Mouse (Mus musculus): ENCODE results near the gene Stx1b. TPM values are rescaled to one million over a fixed set of nuclear protein-coding genes. Genes with fewer than 3 reads are reported as not detected.

The Stx1b gene
- polyA plus RNA-seq, 1 experiment from 2014 or later, result 6.7 TPM

- ATAC-seq (ENCODE audit: insufficient number of reproducible peaks, low FRiP score, low TSS enrichment, low read depth) (peak; percentile 88), DNase-seq (ENCODE audit: low spot score) (peak; percentile 91)
- Histone ChIP-seq H3K4me1 (ENCODE audit: control insufficient read depth, insufficient read depth, low read length) (peaks cover 12% of the 10 kb centered on the region), H3K4me2 (ENCODE audit: low read depth, severe bottlenecking) (peak overlapping the region; percentile 97), H3K36me3 (ENCODE audit: control insufficient read depth, insufficient read depth, low read length) (peaks cover 11% of the 10 kb centered on the region), H3K27me3 (ENCODE audit: control insufficient read depth, insufficient read depth, low read length) (no peaks in the 10 kb centered on the region), H3K4me3 (ENCODE audit: low read depth, low read length) (peak overlapping the region; percentile 71), H3K9ac (ENCODE audit: low read length) (peak overlapping the region; percentile 55), H3K9me3 (ENCODE audit: control insufficient read depth, low read length) (no peaks in the 10 kb centered on the region), H3K27ac (replicated peaks; ENCODE audit: low read depth, low read length) (peak overlapping the region; percentile 89)
- WGBS, result under 1% methylated on average over 16 of the region's 16 CpGs
Measured at GRCm38 (mm10) chr7:127768997-127769593, 55.3 kb downstream of the Stx1b start.

GRCm38 (mm10) chr7:127768346-127768996 is 55.9 kb downstream of the Stx1b start:
- H3K27ac ChIP-seq (replicated peaks; ENCODE audit: low read depth, low read length), result peak overlapping the region; percentile 56
- H3K27me3 ChIP-seq (ENCODE audit: control insufficient read depth, insufficient read depth, low read length), result no peaks in the 10 kb centered on the region
- peaks cover 12% of the 10 kb centered on the region for H3K4me1 ChIP-seq (ENCODE audit: control insufficient read depth, insufficient read depth, low read length)
- no peak overlapping the region for H3K9ac ChIP-seq (ENCODE audit: low read length)
- ATAC-seq (ENCODE audit: insufficient number of reproducible peaks, low FRiP score, low TSS enrichment, low read depth) (peak; percentile 52; the same call in 1 of the 2 replicates), DNase-seq (ENCODE audit: low spot score) (no peak)
- no peak overlapping the region; the same call in 1 of the 2 replicates for H3K4me3 ChIP-seq (ENCODE audit: low read depth, low read length)
- H3K4me2 ChIP-seq (ENCODE audit: low read depth, severe bottlenecking), result 0 out of 2 replicates have a peak overlapping the region, but pooled peaks have one; percentile 7
- H3K36me3 ChIP-seq (ENCODE audit: control insufficient read depth, insufficient read depth, low read length), result peaks cover 11% of the 10 kb centered on the region
- WGBS, result 51% methylated on average over 13 of the region's 13 CpGs
- no peaks in the 10 kb centered on the region for H3K9me3 ChIP-seq (ENCODE audit: control insufficient read depth, low read length)

- no peaks in the 10 kb centered on the region for H3K9me3 ChIP-seq (ENCODE audit: control insufficient read depth, low read length)
- H3K4me1 ChIP-seq (ENCODE audit: control insufficient read depth, insufficient read depth, low read length), result peaks cover 12% of the 10 kb centered on the region
- peaks cover 15% of the 10 kb centered on the region for H3K36me3 ChIP-seq (ENCODE audit: control insufficient read depth, insufficient read depth, low read length)
- no peak for DNase-seq (ENCODE audit: low spot score)
- WGBS, result 90% methylated on average over 19 of the region's 19 CpGs
- H3K4me2 ChIP-seq (ENCODE audit: low read depth, severe bottlenecking), result no peak overlapping the region
- H3K27ac ChIP-seq (replicated peaks; ENCODE audit: low read depth, low read length), result peak overlapping the region; percentile 56
- no peak overlapping the region for H3K9ac ChIP-seq (ENCODE audit: low read length)
- no peak overlapping the region for H3K4me3 ChIP-seq (ENCODE audit: low read depth, low read length)
- H3K27me3 ChIP-seq (ENCODE audit: control insufficient read depth, insufficient read depth, low read length), result no peaks in the 10 kb centered on the region
- no peak for ATAC-seq (ENCODE audit: insufficient number of reproducible peaks, low FRiP score, low TSS enrichment, low read depth)
Measured at GRCm38 (mm10) chr7:127767671-127768345, 56.5 kb downstream of the Stx1b start.

- H3K9me3 ChIP-seq (ENCODE audit: control insufficient read depth, low read length), result no peaks in the 10 kb centered on the region
- no peak overlapping the region for H3K9ac ChIP-seq (ENCODE audit: low read length)
- peaks cover 15% of the 10 kb centered on the region for H3K36me3 ChIP-seq (ENCODE audit: control insufficient read depth, insufficient read depth, low read length)
- ATAC-seq (ENCODE audit: insufficient number of reproducible peaks, low FRiP score, low TSS enrichment, low read depth), result no peak
- no peak for DNase-seq (ENCODE audit: low spot score)
- H3K4me1 ChIP-seq (ENCODE audit: control insufficient read depth, insufficient read depth, low read length), result peaks cover 12% of the 10 kb centered on the region
- WGBS, result 84% methylated on average over 17 of the region's 17 CpGs
- H3K4me3 ChIP-seq (ENCODE audit: low read depth, low read length), result no peak overlapping the region
- H3K27ac ChIP-seq (replicated peaks; ENCODE audit: low read depth, low read length), result 0 out of 2 replicates have a peak overlapping the region, but pooled peaks have one; percentile 14
- H3K27me3 ChIP-seq (ENCODE audit: control insufficient read depth, insufficient read depth, low read length), result no peaks in the 10 kb centered on the region
- no peak overlapping the region for H3K4me2 ChIP-seq (ENCODE audit: low read depth, severe bottlenecking)
Measured at GRCm38 (mm10) chr7:127766851-127767609, 57.3 kb downstream of the Stx1b start.

- Histone ChIP-seq H3K36me3 (ENCODE audit: control insufficient read depth, insufficient read depth, low read length) (peaks cover 17% of the 10 kb centered on the region), H3K9ac (ENCODE audit: low read length) (no peak overlapping the region), H3K4me3 (ENCODE audit: low read depth, low read length) (no peak overlapping the region), H3K27ac (replicated peaks; ENCODE audit: low read depth, low read length) (no peak overlapping the region), H3K27me3 (ENCODE audit: control insufficient read depth, insufficient read depth, low read length) (no peaks in the 10 kb centered on the region), H3K4me2 (ENCODE audit: low read depth, severe bottlenecking) (no peak overlapping the region), H3K9me3 (ENCODE audit: control insufficient read depth, low read length) (no peaks in the 10 kb centered on the region), H3K4me1 (ENCODE audit: control insufficient read depth, insufficient read depth, low read length) (peaks cover 10% of the 10 kb centered on the region)
- ATAC-seq (ENCODE audit: insufficient number of reproducible peaks, low FRiP score, low TSS enrichment, low read depth) (no peak), DNase-seq (ENCODE audit: low spot score) (no peak)
- WGBS, result 91% methylated on average over 2 of the region's 2 CpGs
Measured at GRCm38 (mm10) chr7:127765756-127766155, 58.6 kb downstream of the Stx1b start.

- H3K4me3 ChIP-seq (ENCODE audit: low read depth, low read length), result no peak overlapping the region
- no peaks in the 10 kb centered on the region for H3K9me3 ChIP-seq (ENCODE audit: control insufficient read depth, low read length)
- no peak overlapping the region for H3K4me2 ChIP-seq (ENCODE audit: low read depth, severe bottlenecking)
- WGBS, result 93% methylated on average over 4 of the region's 4 CpGs
- peaks cover 17% of the 10 kb centered on the region for H3K36me3 ChIP-seq (ENCODE audit: control insufficient read depth, insufficient read depth, low read length)
- ATAC-seq (ENCODE audit: insufficient number of reproducible peaks, low FRiP score, low TSS enrichment, low read depth), result no peak
- H3K27ac ChIP-seq (replicated peaks; ENCODE audit: low read depth, low read length), result no peak overlapping the region
- peaks cover 3% of the 10 kb centered on the region; the same call in 1 of the 2 replicates for H3K4me1 ChIP-seq (ENCODE audit: control insufficient read depth, insufficient read depth, low read length)
- H3K27me3 ChIP-seq (ENCODE audit: control insufficient read depth, insufficient read depth, low read length), result no peaks in the 10 kb centered on the region
- no peak for DNase-seq (ENCODE audit: low spot score)
- no peak overlapping the region for H3K9ac ChIP-seq (ENCODE audit: low read length)
Measured at GRCm38 (mm10) chr7:127763642-127764041, 60.7 kb downstream of the Stx1b start.

- DNase-seq (ENCODE audit: low spot score) (peak; percentile 78), ATAC-seq (ENCODE audit: insufficient number of reproducible peaks, low FRiP score, low TSS enrichment, low read depth) (no peak)
- H3K36me3 ChIP-seq (ENCODE audit: control insufficient read depth, insufficient read depth, low read length), result peaks cover 19% of the 10 kb centered on the region
- H3K27me3 ChIP-seq (ENCODE audit: control insufficient read depth, insufficient read depth, low read length), result no peaks in the 10 kb centered on the region
- no peak overlapping the region for H3K9ac ChIP-seq (ENCODE audit: low read length)
- H3K4me3 ChIP-seq (ENCODE audit: low read depth, low read length), result no peak overlapping the region
- no peaks in the 10 kb centered on the region for H3K9me3 ChIP-seq (ENCODE audit: control insufficient read depth, low read length)
- H3K4me2 ChIP-seq (ENCODE audit: low read depth, severe bottlenecking), result no peak overlapping the region
- WGBS, result 52% methylated on average over 7 of the region's 7 CpGs
- no peak overlapping the region for H3K27ac ChIP-seq (replicated peaks; ENCODE audit: low read depth, low read length)
- no peaks in the 10 kb centered on the region; the same call in 1 of the 2 replicates for H3K4me1 ChIP-seq (ENCODE audit: control insufficient read depth, insufficient read depth, low read length)
Measured at GRCm38 (mm10) chr7:127761026-127761425, 63.3 kb downstream of the Stx1b start.

GRCm38 (mm10) chr7:127760478-127760877 is 63.9 kb downstream of the Stx1b start:
- ATAC-seq (ENCODE audit: insufficient number of reproducible peaks, low FRiP score, low TSS enrichment, low read depth) (no peak), DNase-seq (ENCODE audit: low spot score) (no peak)
- Histone ChIP-seq H3K4me3 (ENCODE audit: low read depth, low read length) (no peak overlapping the region), H3K4me2 (ENCODE audit: low read depth, severe bottlenecking) (no peak overlapping the region), H3K36me3 (ENCODE audit: control insufficient read depth, insufficient read depth, low read length) (peaks cover 19% of the 10 kb centered on the region), H3K27me3 (ENCODE audit: control insufficient read depth, insufficient read depth, low read length) (no peaks in the 10 kb centered on the region), H3K9me3 (ENCODE audit: control insufficient read depth, low read length) (no peaks in the 10 kb centered on the region), H3K27ac (replicated peaks; ENCODE audit: low read depth, low read length) (no peak overlapping the region), H3K9ac (ENCODE audit: low read length) (no peak overlapping the region), H3K4me1 (ENCODE audit: control insufficient read depth, insufficient read depth, low read length) (no peaks in the 10 kb centered on the region; the same call in 1 of the 2 replicates)
- WGBS, result 87% methylated on average over 3 of the region's 3 CpGs
